Mouse (Mus musculus): ENCODE measurements around the gene Btg1.

Gene Btg1

GRCm38 (mm10) chr10:96609356-96610345, 7.2 kb upstream of the Btg1 start:
- DNase-seq (ENCODE audit: low read depth, low spot score) = no peak

DNA sequence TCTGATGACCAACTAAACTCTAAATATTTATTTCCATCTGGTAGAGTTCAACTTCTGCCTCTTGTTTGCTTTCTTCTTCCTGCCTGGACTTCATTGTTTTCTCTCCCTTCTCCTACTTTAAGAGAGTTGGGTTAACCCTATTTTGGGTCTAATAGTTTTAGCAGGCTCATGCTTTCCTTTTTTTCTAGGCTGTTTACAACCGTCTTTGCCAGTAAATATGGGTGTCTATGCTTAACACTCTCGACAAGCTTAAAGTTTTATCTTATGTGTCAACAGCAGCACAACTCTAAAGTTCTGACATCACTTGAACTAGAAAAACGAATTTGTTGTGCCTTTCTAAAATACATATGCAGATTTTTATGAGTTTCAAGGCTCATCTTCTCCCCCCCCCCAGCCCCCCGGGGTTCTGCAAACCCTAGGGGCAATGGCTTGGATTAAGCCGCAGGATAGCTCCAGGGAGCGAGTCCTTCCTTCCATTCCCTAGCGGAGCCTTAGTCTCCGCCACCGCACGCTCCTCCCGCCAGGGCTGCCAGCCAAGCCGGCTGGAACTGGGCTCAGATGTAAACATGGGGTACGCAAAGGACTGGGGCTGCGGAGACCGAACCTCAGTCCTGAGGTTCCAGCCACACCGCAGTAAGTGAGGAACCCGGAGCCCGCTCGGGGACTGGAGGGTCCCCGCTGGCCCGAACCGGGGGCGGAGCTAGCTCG, 651 bp upstream of the Btg1 start:
- no peak for DNase-seq (ENCODE audit: low read depth, low spot score)

GRCm38 (mm10) chr10:96617221-96617950, 580 bp downstream of the Btg1 start:
- DNase-seq (ENCODE audit: low read depth, low spot score) = peak; percentile 30

DNA sequence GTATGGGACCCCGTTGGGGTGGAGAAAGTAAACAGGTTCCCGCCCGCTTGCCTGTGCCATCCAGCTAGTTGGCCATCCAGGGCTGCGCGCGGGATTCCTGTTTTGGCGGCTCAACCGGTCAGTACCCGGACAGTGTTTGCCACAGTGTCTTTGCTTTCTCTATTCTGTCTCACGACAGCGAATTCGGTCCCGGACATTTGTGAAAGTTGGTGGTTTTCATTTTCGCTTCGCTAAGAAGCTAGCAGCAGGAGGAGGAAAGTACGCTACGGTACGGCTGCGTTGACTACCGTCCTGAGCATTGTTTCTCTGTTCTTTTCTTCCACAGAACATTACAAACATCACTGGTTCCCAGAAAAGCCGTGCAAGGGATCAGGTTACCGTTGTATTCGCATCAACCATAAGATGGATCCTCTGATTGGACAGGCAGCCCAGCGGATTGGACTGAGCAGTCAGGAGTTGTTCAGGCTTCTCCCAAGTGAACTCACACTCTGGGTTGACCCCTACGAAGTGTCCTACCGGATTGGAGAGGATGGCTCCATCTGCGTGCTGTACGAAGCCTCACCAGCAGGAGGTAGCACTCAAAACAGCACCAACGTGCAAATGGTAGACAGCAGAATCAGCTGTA, 1.3 kb downstream of the Btg1 start:
- peak; percentile 77 for DNase-seq (ENCODE audit: low read depth, low spot score)

DNA sequence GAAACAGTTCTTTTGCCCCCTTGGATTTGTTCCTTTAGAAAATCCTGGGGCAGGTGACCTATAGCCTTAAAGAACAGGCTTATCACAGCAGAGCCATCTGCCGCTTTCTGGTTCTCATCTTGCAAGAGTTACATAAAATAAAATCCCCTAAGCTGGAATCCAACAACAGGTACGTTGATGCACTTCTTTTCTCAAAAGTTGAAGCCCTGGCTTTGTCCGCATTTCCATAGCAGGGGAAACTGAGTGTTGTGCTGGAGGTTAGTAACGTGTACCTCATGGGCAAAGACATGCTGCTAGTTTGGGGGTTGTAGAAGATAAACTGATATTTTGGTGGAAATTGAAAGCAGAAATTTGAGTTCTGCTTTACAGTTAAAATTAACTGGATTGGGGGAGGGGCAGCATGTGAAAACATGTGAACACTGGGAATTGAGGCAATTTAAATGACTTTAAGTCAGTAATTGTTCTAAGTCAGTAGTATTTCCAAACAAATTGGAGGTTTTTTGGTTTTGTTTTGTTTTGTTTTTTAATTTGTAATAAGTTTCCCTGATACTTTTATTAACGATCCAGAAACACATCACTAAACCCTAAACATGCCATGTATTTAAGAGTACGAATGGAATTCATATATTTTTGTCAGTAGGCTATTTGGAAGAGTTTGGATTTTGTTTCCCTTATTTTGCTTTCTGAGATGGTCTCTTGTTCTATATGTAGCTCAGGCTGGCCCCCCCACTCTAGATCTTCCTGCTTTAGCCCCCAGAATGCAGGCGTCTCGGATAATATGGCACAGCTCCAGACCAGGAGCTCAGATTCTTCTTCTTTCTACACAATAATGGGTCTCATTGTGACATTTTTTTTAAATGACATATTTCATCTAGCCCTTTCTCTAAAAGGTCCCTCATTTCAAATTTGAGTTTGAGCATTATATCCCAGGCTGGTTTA, 3.4 kb downstream of the Btg1 start:
- no peak for DNase-seq (ENCODE audit: low read depth, low spot score)

DNA sequence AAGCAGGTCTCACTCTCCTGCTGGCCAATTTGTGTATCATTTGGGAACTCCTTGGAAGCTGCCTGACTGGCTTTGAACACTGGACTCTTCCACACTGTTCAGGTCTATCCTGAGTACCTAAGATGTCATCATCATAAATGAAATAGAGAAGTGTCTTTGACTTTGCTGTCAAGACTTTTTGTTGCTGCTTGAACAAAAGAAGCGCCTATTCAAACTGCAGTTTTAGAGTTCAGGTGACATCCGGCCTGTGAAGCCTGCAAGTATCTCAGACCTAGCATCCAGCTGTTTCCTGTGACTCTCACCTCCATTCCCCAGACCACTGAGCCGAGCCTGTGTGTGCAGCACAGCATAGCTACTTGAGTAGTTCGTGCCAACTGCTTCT, 4.1 kb downstream of the Btg1 start:
- no peak for DNase-seq (ENCODE audit: low read depth, low spot score)

DNA sequence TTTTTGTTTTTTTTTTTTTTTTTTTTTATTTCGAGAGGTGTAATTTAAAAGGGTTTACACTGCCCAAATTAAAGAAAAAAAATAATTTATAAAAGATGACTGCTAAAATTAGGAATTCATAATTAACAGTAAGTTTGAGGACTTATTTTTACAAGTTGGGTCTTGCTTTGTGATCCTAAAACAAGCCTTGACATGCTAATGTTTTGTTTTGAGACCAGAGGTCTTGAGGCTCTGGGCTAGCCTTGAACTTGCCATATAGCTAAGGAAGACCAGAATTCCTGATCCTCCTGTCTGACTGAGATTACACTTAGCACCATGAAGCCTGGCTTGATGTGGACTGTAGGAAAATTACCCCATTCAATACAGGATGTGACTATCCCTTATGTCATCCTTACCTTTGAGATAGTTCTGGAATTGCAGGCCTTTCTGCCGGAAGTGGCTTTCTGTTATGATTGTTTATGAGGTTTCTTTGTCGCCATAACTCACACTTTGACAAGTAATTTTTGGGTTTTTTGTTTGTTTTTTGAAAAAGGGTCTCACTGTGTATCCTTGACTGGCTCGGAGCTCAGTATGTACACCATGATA, 4.6 kb downstream of the Btg1 start:
- no peak for DNase-seq (ENCODE audit: low read depth, low spot score)

GRCm38 (mm10) chr10:96621980-96622645, 5.3 kb downstream of the Btg1 start:
- DNase-seq (ENCODE audit: low read depth, low spot score) = no peak

- no peak for DNase-seq (ENCODE audit: low read depth, low spot score)
Observed at GRCm38 (mm10) chr10:96622761-96623632, 6.2 kb downstream of the Btg1 start.

- no peak for DNase-seq (ENCODE audit: low read depth, low spot score)
Observed at GRCm38 (mm10) chr10:96623633-96624195, 6.9 kb downstream of the Btg1 start.

DNA sequence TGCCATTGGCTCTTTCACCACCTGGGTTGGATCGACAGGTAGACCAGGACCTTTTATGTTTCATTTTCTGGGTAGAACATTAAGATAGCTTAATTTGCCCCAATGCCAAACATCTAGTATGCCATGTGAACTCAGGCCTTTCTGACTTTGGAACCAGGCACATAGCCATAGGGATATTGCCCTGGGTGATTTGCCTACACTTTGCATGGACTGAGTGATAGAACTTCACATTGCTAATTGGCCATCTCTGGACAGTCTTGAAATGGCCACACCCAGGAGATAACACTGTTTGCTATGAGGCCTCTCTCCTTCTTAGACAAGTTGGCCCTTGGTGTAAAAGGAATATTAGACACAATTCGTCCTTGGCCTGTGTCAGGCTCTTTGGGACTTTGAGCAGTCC, 7.6 kb downstream of the Btg1 start:
- DNase-seq (ENCODE audit: low read depth, low spot score) = no peak

GRCm38 (mm10) chr10:96625061-96625460, 8.3 kb downstream of the Btg1 start:
- no peak for DNase-seq (ENCODE audit: low read depth, low spot score)

DNA sequence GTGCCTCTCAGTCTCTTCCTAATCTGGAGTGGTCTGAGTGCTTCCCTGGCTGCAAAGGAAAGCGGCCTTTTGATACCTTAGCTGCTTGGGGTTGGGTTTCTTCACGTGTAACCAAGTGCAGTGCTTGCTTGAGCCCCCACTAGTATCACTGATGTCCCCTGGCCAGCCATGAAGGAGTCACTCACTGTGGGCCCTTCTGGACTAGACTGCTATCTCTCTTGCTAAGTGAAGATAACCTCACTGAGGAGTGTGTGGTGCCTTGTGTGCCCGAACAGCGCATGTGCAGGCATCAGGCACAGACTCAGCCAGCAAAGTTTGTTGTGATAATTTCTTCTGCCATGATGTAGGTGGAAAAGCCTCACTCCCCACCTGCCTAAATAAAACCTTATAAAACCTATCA, 8.9 kb downstream of the Btg1 start:
- no peak for DNase-seq (ENCODE audit: low read depth, low spot score)

- no peak for DNase-seq (ENCODE audit: low read depth, low spot score)
Observed at GRCm38 (mm10) chr10:96626120-96626750, 9.4 kb downstream of the Btg1 start.

DNA sequence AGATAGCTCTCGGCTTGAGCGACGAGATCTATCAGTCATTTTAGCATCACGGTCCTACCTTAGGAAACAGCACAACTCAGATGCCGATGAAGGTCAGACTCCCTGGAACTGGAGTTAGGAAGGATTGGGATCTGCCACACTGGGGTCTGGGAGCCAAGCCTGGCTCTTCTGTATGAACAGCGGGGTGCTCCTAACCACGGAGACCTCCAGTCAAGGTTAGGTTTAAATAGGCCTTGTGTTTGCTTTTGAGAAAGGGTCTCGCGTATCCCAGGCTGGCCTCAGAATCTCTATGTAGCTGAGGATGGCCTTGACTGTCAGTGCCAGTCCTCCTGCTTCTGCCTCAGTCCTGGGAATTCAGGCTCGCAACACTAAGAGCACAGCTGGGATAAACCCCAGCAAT, 10.5 kb downstream of the Btg1 start:
- no peak for DNase-seq (ENCODE audit: low read depth, low spot score)

DNA sequence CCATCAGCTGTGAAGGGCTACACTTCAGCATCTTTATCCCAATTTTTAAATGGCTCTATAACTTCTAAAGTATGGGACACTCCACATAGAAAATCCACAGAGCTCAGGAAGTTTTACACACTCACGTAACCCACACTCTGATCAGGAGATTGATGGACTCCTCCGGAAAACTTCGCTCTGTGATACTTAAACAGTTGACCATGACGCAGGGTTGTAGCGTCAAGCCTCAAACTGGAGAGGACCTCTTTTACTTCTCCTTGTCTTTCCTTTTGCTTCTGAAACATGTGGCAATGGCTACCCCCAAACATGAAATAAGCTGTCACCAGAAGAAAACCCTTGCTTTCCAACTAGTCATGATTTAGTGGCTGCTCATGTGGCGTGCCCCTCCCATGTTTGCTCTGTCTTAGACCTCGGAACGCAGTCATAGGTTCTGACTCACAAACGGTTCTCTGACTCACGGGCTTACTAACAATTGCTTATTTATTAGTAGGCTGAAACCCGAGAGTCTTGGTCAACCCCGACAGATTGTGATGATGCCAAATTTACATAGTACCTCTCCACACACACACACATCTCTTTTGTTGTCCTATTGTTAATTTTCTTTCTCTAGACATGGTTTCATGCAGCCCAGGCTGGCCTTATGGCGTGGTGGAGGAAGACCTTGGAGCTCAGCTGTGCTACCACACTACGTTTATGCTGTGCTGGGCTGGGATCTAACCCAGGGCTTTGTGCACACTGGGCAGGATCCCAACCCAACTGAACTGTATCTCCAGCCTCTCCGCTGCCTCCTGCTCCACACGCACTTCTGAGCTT, 11.5 kb downstream of the Btg1 start:
- DNase-seq (ENCODE audit: low read depth, low spot score) = no peak

DNA sequence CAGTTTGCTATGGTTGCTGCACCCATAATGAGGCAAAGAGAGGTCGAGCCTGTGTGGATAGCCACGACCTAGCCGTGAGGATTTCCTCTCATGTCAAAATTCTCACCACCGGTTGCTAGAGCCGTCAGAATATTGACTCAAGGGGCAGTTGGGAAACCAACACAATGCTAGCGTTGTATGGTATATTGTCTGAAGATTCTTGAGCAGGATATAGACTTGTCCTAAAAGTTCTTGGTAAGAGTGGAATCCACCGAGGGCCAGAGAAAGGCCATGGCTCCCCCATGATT, 12.1 kb downstream of the Btg1 start:
- no peak for DNase-seq (ENCODE audit: low read depth, low spot score)

Data from forelimb bud, embryonic 11.5 days (tissue).